Mouse (Mus musculus) adrenal gland, postnatal 14 days (tissue): ENCODE measurements at regions not wholly inside any gene's neighbourhood (a gene's known extent, or its start where the extent isn't known, plus 50 kb on each side); places are given as distances from the start of the nearest gene placed in this dataset.

ENCODE experiments used
- DNase-seq: peaks from one replicate; pipeline ENCODE4 v3.0.0; 2021; ENCODE audit warnings: mixed read lengths

GRCm38 (mm10) chr13:119140436-119140835 is 288.0 kb upstream of the Paip1 start:
- no peak for DNase-seq

DNA sequence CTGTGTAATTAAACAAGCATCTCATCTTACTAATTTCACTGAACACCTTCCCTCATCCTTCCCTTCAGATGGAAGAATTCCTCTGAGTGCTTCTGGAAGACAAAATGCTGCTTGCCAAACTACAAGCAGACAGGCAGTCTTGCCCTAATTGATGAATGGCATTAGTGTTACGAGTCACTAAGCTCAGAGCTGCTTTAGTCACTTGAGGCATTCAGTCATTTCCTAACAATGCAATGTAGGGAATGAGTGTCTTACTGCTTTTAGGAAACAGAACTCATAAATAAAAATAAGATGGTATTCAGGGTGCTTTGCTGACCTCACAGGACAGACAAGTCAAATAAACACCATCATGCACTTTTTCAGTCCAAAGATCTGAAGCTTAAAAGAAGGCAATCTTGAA is 285.1 kb upstream of the Paip1 start:
- no peak for DNase-seq

- DNase-seq, result no peak
Observed at GRCm38 (mm10) chr13:119145713-119146112, 282.7 kb upstream of the Paip1 start.

DNA sequence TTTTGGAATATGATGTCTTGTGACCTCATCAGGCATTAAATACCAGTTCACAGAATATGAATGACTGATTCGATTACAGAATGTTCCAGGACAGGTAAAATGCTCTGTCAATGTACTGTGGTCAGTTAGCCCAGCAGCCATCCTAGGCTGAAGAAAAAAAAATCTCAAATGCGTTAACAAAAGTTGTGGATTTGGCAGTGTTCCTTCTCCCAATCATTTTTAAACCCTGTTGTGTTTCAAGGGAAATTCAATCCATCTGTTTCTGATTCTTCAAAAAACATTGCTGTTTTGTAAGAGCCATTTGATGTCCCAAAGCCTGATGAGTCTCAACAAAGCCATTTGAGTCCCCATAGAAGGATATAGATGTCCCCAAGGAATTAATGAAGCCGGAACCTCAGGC is 280.7 kb upstream of the Paip1 start:
- DNase-seq, result no peak

DNA sequence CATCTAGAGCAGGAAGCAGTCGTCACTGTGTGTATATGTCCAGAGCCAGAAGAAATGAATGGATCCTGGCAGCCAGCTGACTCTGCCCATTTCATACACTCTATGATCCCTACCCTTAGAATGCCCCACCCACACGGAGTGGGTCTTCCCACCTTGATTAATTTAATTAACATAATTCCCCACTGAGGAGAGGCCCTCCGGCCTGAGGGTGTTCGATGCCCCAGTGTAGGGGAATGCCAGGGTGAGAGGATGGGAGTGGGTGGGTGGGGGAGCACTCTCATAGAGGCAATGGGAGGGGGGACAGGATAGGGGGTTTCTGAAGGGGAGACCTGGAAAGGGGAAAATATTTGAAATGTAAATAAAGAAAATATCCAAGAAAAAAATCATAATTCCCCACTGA is 279.3 kb upstream of the Paip1 start:
- DNase-seq, result no peak

DNA sequence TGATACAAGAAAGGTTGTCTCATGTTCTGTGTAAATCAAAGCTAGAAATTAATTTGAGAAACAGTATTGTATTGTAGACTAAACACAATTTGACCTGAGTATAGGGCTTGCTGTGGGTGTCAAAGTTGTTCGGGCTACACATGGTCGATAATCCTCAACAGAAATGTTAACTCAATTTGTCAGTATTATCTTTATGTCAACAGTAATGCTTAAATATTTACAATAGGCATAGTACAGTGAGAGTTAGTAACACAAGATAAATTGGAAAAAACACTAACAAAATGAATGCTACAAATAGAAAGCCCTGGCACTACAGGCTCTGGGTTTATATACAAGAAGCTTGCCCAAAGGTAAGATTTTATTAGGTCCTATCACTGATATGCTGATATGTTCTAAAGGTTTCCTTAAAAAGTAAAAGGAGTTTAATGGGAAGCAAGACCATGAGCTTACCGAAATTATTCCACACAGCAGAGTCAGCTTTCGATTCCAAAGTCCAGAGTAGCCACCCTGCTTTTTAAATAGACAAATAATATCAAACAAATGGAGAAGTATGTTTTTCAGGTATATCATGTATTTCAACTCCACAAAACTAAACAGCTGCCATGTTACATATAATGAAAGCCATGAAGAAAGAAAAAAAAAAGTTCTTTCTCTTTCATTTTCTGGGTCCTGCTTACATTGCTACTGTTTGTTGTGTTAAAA is 277.4 kb upstream of the Paip1 start:
- DNase-seq, result no peak

DNA sequence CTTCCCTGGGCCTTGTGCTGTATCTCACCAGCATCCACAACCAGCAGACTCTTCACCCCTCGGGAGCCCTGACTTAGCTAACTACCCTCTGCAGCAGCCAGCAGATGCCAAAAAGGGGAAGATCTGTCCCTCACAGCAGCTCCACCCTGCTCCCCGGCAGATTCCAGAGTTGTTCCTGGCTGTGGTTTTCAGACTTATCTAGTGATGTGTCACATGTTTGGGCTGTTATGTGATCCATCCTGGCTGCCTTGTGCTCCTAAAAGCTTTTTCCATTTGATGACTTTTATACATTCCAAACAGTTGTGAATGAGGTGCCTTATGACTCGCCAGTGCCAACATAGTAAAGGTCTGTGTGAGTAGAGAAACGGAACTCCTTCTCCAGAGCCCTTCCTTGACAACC is 250.6 kb upstream of the Paip1 start:
- DNase-seq, result no peak

DNA sequence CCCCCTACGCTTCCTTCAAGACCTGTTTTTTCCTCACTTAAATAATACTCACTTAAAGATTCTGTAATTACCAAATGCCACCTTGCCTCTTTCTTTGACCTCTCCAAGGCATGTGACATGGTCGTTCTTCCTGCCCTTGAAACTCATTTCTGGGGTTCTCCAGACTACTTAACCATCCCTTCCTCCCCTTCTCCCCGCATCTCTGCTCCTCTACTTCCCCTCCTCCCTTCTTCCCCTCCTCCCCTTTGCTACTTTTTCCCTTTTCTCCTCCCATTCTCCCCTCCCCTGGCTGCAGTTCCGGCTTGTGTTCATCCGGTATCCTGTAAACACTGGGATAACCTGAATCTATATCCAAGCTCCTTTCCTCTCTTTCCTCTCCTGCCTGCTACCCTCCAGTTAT is 250.2 kb upstream of the Paip1 start:
- no peak for DNase-seq

GRCm38 (mm10) chr13:119179157-119179920 is 249.1 kb upstream of the Paip1 start:
- DNase-seq, result no peak

DNA sequence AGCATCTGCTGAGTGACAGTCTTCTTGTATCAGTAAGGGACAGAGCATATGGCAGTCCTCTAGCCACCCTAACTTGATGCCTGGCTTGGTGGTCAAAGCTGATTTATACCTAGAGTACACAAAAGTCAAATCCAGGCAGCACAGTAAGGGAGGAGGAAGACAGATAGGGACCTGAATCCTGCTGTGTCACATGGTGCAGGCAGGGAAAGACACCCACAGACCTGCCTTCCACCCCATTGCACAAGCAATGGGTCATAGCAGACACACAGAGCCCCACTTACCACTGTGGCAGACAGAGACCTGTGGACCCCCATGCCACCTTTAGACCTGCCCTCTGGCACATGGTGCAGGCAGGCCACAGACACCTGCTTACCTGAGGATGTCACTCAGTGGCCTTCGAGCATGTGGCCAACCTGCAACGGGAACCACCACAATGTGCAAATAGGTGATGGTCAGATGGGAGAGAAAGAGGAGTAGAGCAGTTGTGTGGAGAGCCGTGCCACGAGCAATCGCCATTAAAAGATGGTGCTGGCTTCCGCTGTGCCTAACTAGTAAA is 244.0 kb upstream of the Paip1 start:
- no peak for DNase-seq

GRCm38 (mm10) chr13:119185567-119186143 is 242.7 kb upstream of the Paip1 start:
- no peak for DNase-seq

DNA sequence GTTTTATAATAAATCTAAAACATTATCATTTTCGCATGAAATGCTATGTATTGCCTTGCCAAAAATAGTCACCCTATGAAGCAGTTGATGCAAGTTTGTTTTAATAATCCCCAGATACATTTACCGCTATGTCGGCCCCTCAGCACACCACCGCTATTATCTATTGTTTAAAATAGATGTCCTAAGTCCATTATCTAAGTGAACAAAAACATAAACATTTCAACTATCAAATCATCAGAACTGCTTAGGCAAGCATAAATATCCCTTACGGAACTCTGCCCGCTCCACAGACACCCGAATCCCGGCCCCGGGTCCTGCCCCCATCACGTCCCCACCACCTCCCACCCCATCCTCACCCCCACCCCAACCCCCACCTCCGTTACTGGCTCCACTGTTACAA is 196.8 kb upstream of the Paip1 start:
- no peak for DNase-seq

DNA sequence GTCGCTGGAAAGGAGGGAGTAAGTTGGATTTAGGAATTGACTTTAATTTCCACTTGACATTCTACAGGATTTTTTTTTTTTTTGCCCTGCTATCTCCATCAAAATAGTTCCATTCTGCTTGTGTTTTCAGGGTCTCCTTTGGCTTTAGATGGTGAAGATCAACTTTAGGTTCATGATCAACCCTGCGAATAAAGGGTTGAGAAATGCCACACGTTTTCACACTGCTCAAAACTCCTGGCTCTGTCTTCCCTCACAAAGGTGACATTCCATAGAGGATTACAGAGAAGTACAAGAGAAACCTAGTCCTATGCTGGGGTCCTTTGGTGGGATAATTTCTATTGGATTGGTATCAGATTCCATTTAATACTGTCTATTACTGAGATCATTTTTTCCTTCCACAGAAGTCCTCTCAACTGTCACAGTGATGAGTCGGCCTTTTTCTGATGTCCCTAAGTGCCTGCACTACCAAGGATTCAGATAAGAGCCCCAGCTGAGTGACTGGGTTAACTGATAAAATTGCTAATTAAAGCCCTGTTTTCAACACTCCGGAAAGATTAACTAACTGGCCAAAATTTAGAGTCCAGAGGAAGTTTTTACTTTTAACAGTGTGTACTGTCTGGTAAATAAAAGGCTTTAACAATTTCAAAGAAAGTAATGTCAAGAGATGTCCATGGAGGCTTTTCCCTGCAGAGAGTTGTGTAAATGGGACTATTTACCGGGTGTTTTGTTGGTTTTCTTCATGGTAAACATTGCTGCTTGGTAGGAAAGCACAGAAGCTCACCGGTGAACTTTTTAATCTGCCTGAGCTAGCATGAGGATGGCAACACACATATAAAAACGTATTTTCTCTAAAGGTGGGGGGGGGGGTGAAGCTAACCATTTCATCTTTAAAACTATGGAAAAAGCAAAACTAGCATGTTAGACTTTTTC is 196.0 kb upstream of the Paip1 start:
- no peak for DNase-seq

DNA sequence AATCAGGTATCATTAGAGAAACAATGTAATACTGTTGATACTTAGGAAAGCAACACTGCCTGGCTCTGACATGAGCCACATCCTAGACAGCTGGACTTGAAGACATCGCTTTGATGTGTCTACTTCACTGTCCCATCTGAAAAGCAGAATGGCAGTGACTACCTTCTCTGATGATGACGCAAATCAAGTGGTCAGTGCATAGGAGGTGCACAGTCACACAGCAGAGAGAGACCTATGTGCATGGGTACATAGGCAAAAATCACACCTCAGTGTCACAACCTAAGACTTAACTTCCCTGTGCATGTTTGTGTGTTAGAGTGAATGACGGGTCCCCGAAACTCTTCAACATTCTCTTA is 195.4 kb upstream of the Paip1 start:
- DNase-seq, result no peak

DNA sequence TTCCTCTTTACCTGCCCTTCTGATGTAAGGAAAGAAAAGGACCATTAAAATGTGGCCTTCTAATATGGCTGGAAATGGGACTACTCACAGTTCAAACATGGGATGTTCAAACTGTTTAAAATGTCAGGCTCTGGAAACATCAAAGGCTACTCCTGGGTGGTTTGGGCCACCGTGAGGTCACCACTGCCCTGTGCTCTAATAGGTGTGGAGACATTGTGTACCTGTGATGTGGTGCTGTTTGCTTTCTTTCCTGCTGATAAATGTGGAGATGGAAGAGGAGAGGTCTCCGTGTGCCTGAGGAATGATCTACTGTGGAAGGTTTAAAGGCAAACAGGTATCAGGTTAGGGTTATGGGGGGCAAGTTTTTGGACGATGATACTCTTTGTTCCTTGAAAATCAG is 194.5 kb upstream of the Paip1 start:
- no peak for DNase-seq

DNA sequence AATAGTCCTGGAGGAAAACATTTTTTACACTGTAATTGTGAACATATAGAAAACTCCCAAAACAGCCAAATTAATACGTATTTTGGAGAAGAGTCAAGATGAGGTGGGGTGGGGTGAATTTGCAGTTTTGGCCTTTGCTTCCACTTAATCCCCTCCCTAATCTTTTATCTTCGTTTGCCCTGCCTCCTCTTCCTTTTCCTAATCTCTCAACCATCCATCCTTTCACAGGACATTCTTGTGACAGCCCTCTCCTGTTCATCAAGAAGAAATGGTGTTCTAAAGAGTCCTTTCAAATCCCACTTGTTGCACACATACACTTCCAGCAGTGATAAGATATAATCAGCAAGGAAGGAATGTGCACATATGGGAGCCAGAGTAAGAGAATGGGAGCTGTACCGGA is 186.0 kb upstream of the Paip1 start:
- no peak for DNase-seq

- DNase-seq, result no peak
Observed at GRCm38 (mm10) chr13:119247101-119247500, 181.3 kb upstream of the Paip1 start.

- DNase-seq, result no peak
Observed at GRCm38 (mm10) chr13:119252006-119252405, 176.4 kb upstream of the Paip1 start.

DNA sequence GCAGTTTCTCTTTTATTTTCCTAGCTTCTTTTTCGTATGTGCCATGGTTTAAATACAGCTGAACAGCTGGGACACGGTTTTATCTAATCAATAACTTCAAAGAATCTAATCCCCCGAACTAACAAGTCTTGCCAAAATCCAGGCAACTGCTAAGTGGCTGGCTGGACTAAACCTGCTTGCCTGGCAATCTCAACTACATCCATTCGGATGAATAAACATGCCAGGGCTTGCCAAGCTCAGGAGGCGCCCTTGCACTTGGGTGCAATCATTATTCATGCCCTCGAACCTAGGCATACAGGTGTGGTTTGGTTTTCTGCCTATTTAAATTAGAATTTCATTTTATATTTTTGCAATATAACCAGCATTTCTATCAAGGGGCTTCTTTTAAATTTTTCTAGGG is 172.1 kb upstream of the Paip1 start:
- DNase-seq, result no peak

- no peak for DNase-seq
Observed at GRCm38 (mm10) chr13:119258515-119258914, 169.9 kb upstream of the Paip1 start.

GRCm38 (mm10) chr13:119263561-119263960 is 164.8 kb upstream of the Paip1 start:
- DNase-seq, result no peak

GRCm38 (mm10) chr13:119267608-119268300 is 160.6 kb upstream of the Paip1 start:
- no peak for DNase-seq
